Mouse (Mus musculus): ENCODE data around the gene Acly. TPM values are rescaled to one million over a fixed set of nuclear protein-coding genes. Genes with fewer than 3 reads are reported as not detected.
"Not testable (repeated sequence)": the region's sequence is repeated elsewhere in the genome, so short reads cannot be mapped to it uniquely, and the experiment has no call there.

Acly gene
- polyA plus RNA-seq, 1 experiment from 2014 or later, result 93.7 TPM

- Histone ChIP-seq H3K27ac (ENCODE audit: poor library complexity, severe bottlenecking) (0 out of 2 replicates have a peak overlapping the region, but pooled peaks have one; percentile 6), H3K27me3 (replicated peaks) (no peaks in the 10 kb centered on the region), H3K4me3 (peak overlapping the region; percentile 49), H3K9ac (peak overlapping the region; percentile 53; the same call in 1 of the 2 replicates), H3K4me1 (replicated peaks) (peaks cover 17% of the 10 kb centered on the region), H3K9me3 (replicated peaks) (no peaks in the 10 kb centered on the region), H3K4me2 (peak overlapping the region; percentile 75), H3K36me3 (no peaks in the 10 kb centered on the region)
- no peak for ATAC-seq (ENCODE audit: insufficient number of reproducible peaks, low FRiP score)
- 25% methylated on average over 7 of the region's 7 CpGs for WGBS
Measured at GRCm38 (mm10) chr11:100545746-100546085, 17.9 kb upstream of the Acly start.

GRCm38 (mm10) chr11:100544832-100545745 lies 17.3 kb upstream of the Acly start, which contains the start of gene Ttc25:
Gene Ttc25 (plus strand): TSS chr11:100545607.
- Histone ChIP-seq H3K27me3 (replicated peaks) (no peaks in the 10 kb centered on the region), H3K4me1 (replicated peaks) (peaks cover 17% of the 10 kb centered on the region), H3K36me3 (no peaks in the 10 kb centered on the region), H3K27ac (ENCODE audit: poor library complexity, severe bottlenecking) (0 out of 2 replicates have a peak within 1 kb of the TSS, but pooled peaks have one; percentile 6), H3K9ac (peak within 1 kb of the TSS; percentile 53), H3K9me3 (replicated peaks) (no peaks in the 10 kb centered on the region), H3K4me2 (peak within 1 kb of the TSS; percentile 75), H3K4me3 (peak within 1 kb of the TSS; percentile 49)
- peak; percentile 95 for ATAC-seq (ENCODE audit: insufficient number of reproducible peaks, low FRiP score)
- 5% methylated on average over 28 of the region's 28 CpGs for WGBS

- no peaks in the 10 kb centered on the region for H3K36me3 ChIP-seq
- H3K27ac ChIP-seq (ENCODE audit: poor library complexity, severe bottlenecking), result no peak overlapping the region
- H3K4me1 ChIP-seq (replicated peaks), result peaks cover 17% of the 10 kb centered on the region
- H3K27me3 ChIP-seq (replicated peaks), result no peaks in the 10 kb centered on the region
- no peak overlapping the region for H3K9ac ChIP-seq
- 63% methylated on average over 2 of the region's 2 CpGs for WGBS
- no peak overlapping the region for H3K4me2 ChIP-seq
- ATAC-seq (ENCODE audit: insufficient number of reproducible peaks, low FRiP score), result no peak
- H3K4me3 ChIP-seq, result no peak overlapping the region
- no peaks in the 10 kb centered on the region for H3K9me3 ChIP-seq (replicated peaks)
Measured at GRCm38 (mm10) chr11:100541577-100541976, 13.8 kb upstream of the Acly start.

GRCm38 (mm10) chr11:100540966-100541365 lies 13.2 kb upstream of the Acly start:
- Histone ChIP-seq H3K27ac (ENCODE audit: poor library complexity, severe bottlenecking) (no peak overlapping the region), H3K36me3 (no peaks in the 10 kb centered on the region), H3K27me3 (replicated peaks) (no peaks in the 10 kb centered on the region), H3K4me2 (no peak overlapping the region), H3K9ac (no peak overlapping the region), H3K9me3 (replicated peaks) (no peaks in the 10 kb centered on the region), H3K4me3 (no peak overlapping the region), H3K4me1 (replicated peaks) (peaks cover 15% of the 10 kb centered on the region)
- no peak for ATAC-seq (ENCODE audit: insufficient number of reproducible peaks, low FRiP score)
- WGBS, result 29% methylated on average over 6 of the region's 6 CpGs

GRCm38 (mm10) chr11:100536466-100536865 lies 8.7 kb upstream of the Acly start:
- Histone ChIP-seq H3K4me2 (no peak overlapping the region), H3K9me3 (replicated peaks) (peaks cover 3% of the 10 kb centered on the region; the same call in 1 of the 2 replicates), H3K4me1 (replicated peaks) (peaks cover 5% of the 10 kb centered on the region; the same call in 1 of the 2 replicates), H3K27ac (ENCODE audit: poor library complexity, severe bottlenecking) (no peak overlapping the region), H3K36me3 (no peaks in the 10 kb centered on the region), H3K27me3 (replicated peaks) (no peaks in the 10 kb centered on the region), H3K4me3 (no peak overlapping the region), H3K9ac (no peak overlapping the region)
- ATAC-seq (ENCODE audit: insufficient number of reproducible peaks, low FRiP score), result no peak

- ATAC-seq (ENCODE audit: insufficient number of reproducible peaks, low FRiP score), result no peak
Measured at GRCm38 (mm10) chr11:100535996-100536395, 8.2 kb upstream of the Acly start.

GRCm38 (mm10) chr11:100534821-100535220 lies 7.0 kb upstream of the Acly start:
- H3K4me1 ChIP-seq (replicated peaks); H3K27me3 ChIP-seq (replicated peaks); H3K9me3 ChIP-seq (replicated peaks); ATAC-seq (ENCODE audit: insufficient number of reproducible peaks, low FRiP score); H3K4me3 ChIP-seq; H3K9ac ChIP-seq; H3K27ac ChIP-seq (ENCODE audit: poor library complexity, severe bottlenecking); H3K4me2 ChIP-seq; H3K36me3 ChIP-seq: not testable (repeated sequence)
- WGBS, result 87% methylated on average over 6 of the region's 6 CpGs

More at GRCm38 (mm10) chr11:100535996-100536395, 8.2 kb upstream of the Acly start:
- peaks cover 3% of the 10 kb centered on the region; the same call in 1 of the 2 replicates for H3K9me3 ChIP-seq (replicated peaks)
- no peak overlapping the region for H3K27ac ChIP-seq (ENCODE audit: poor library complexity, severe bottlenecking)
- H3K9ac ChIP-seq, result no peak overlapping the region
- H3K4me3 ChIP-seq, result no peak overlapping the region
- no peaks in the 10 kb centered on the region for H3K27me3 ChIP-seq (replicated peaks)
- no peak overlapping the region for H3K4me2 ChIP-seq
- no peaks in the 10 kb centered on the region for H3K36me3 ChIP-seq
- H3K4me1 ChIP-seq (replicated peaks), result peaks cover 1% of the 10 kb centered on the region; the same call in 1 of the 2 replicates
- 67% methylated on average over 1 of the region's 1 CpGs for WGBS

GRCm38 (mm10) chr11:100534411-100534810 lies 6.6 kb upstream of the Acly start:
- WGBS, result 76% methylated on average over 2 of the region's 2 CpGs
- not testable (repeated sequence) for H3K4me2 ChIP-seq; H3K9me3 ChIP-seq (replicated peaks); H3K4me3 ChIP-seq; H3K4me1 ChIP-seq (replicated peaks); H3K27me3 ChIP-seq (replicated peaks); H3K36me3 ChIP-seq; H3K9ac ChIP-seq; ATAC-seq (ENCODE audit: insufficient number of reproducible peaks, low FRiP score); H3K27ac ChIP-seq (ENCODE audit: poor library complexity, severe bottlenecking)

- H3K27ac ChIP-seq (ENCODE audit: poor library complexity, severe bottlenecking), result no peak overlapping the region
Measured at GRCm38 (mm10) chr11:100533871-100534270, 6.1 kb upstream of the Acly start.

GRCm38 (mm10) chr11:100528375-100529165 lies 770 bp upstream of the Acly start:
- H3K36me3 ChIP-seq, result peaks cover 9% of the 10 kb centered on the region
- H3K4me3 ChIP-seq, result peak overlapping the region; percentile 70
- no peak; the same call in 1 of the 2 replicates for ATAC-seq (ENCODE audit: insufficient number of reproducible peaks, low FRiP score)
- H3K9ac ChIP-seq, result peak overlapping the region; percentile 64
- 24% methylated on average over 19 of the region's 19 CpGs for WGBS
- H3K27ac ChIP-seq (ENCODE audit: poor library complexity, severe bottlenecking), result peak overlapping the region; percentile 43; the same call in 1 of the 2 replicates
- H3K9me3 ChIP-seq (replicated peaks), result peaks cover 3% of the 10 kb centered on the region; the same call in 1 of the 2 replicates
- peaks cover 33% of the 10 kb centered on the region for H3K4me1 ChIP-seq (replicated peaks)
- peak overlapping the region; percentile 98 for H3K4me2 ChIP-seq
- no peaks in the 10 kb centered on the region for H3K27me3 ChIP-seq (replicated peaks)

More at GRCm38 (mm10) chr11:100533871-100534270, 6.1 kb upstream of the Acly start:
- H3K36me3 ChIP-seq, result no peaks in the 10 kb centered on the region
- no peak overlapping the region for H3K4me3 ChIP-seq
- no peak overlapping the region for H3K4me2 ChIP-seq
- H3K27me3 ChIP-seq (replicated peaks), result no peaks in the 10 kb centered on the region
- peaks cover 3% of the 10 kb centered on the region; the same call in 1 of the 2 replicates for H3K9me3 ChIP-seq (replicated peaks)
- no peaks in the 10 kb centered on the region; the same call in 1 of the 2 replicates for H3K4me1 ChIP-seq (replicated peaks)
- H3K9ac ChIP-seq, result no peak overlapping the region
- no peak for ATAC-seq (ENCODE audit: insufficient number of reproducible peaks, low FRiP score)
- WGBS, result 78% methylated on average over 6 of the region's 6 CpGs

GRCm38 (mm10) chr11:100527066-100527457 lies 738 bp downstream of the Acly start:
- under 1% methylated on average over 26 of the region's 26 CpGs for WGBS
- Histone ChIP-seq H3K4me1 (replicated peaks) (peaks cover 33% of the 10 kb centered on the region), H3K9me3 (replicated peaks) (no peaks in the 10 kb centered on the region), H3K27me3 (replicated peaks) (no peaks in the 10 kb centered on the region), H3K4me2 (peak overlapping the region; percentile 98), H3K4me3 (peak overlapping the region; percentile 70), H3K9ac (peak overlapping the region; percentile 80), H3K36me3 (peaks cover 25% of the 10 kb centered on the region), H3K27ac (ENCODE audit: poor library complexity, severe bottlenecking) (peak overlapping the region; percentile 83)
- peak; percentile 22 for ATAC-seq (ENCODE audit: insufficient number of reproducible peaks, low FRiP score)
